Mouse (Mus musculus): ENCODE measurements at regions not wholly inside any gene's neighbourhood (a gene's known extent, or its start where the extent isn't known, plus 50 kb on each side); places are given as distances from the start of the nearest gene placed in this dataset.

GRCm38 (mm10) chr10:98311403-98311802, 584.8 kb upstream of the C030005K15Rik start:
- no peak for TF ChIP-seq TAL1 (conservative IDR thresholded peaks at IDR 0.05; ENCODE audit: low read depth, low read length)
- no peak for TF ChIP-seq CTCF (IDR thresholded peaks at IDR 0.05; ENCODE audit: low read depth, low read length)
- no peak for TF ChIP-seq GATA2 (IDR thresholded peaks at IDR 0.05; ENCODE audit: borderline replicate concordance, low read depth, low read length)
- no peak for TF ChIP-seq POLR2AphosphoS5 (IDR thresholded peaks at IDR 0.05; ENCODE audit: insufficient replicate concordance, low read depth, low read length)
